Mouse (Mus musculus): ENCODE results near the gene Slc5a12. TPM values are rescaled to one million over a fixed set of nuclear protein-coding genes. Genes with fewer than 3 reads are reported as not detected.
A peak's percentile ranks its signal among the peaks of the same experiment; 100 is the strongest.

The Slc5a12 gene
- total RNA-seq (2015) = not detected in 2 replicates
- not detected in 2 replicates for total RNA-seq (2017)

GRCm38 (mm10) chr2:110596932-110597331 is at the start of gene Slc5a12:
Gene Slc5a12, plus strand, starts transcription at chr2:110597298.
- ATAC-seq (replicated peaks; ENCODE audit: poor library complexity) = no peak

GRCm38 (mm10) chr2:110556098-110556497 is 41.0 kb upstream of the Slc5a12 start:
- ATAC-seq (replicated peaks; ENCODE audit: poor library complexity) = no peak

GRCm38 (mm10) chr2:110562621-110563020 is 34.5 kb upstream of the Slc5a12 start:
- no peak for ATAC-seq (replicated peaks; ENCODE audit: poor library complexity)

- peak; percentile 76 for ATAC-seq (replicated peaks; ENCODE audit: poor library complexity)
Observed at GRCm38 (mm10) chr2:110564673-110565627, 32.1 kb upstream of the Slc5a12 start.

GRCm38 (mm10) chr2:110586692-110587091 is 10.4 kb upstream of the Slc5a12 start:
- ATAC-seq (replicated peaks; ENCODE audit: poor library complexity) = no peak

GRCm38 (mm10) chr2:110590007-110590406 is 7.1 kb upstream of the Slc5a12 start:
- no peak for ATAC-seq (replicated peaks; ENCODE audit: poor library complexity)

GRCm38 (mm10) chr2:110592276-110592675 is 4.8 kb upstream of the Slc5a12 start:
- no peak for ATAC-seq (replicated peaks; ENCODE audit: poor library complexity)

- ATAC-seq (replicated peaks; ENCODE audit: poor library complexity) = no peak
Observed at GRCm38 (mm10) chr2:110644358-110644757, 47.3 kb downstream of the Slc5a12 start.

- no peak for ATAC-seq (replicated peaks; ENCODE audit: poor library complexity)
Observed at GRCm38 (mm10) chr2:110644846-110645245, 47.7 kb downstream of the Slc5a12 start.

- no peak for ATAC-seq (replicated peaks; ENCODE audit: poor library complexity)
Observed at GRCm38 (mm10) chr2:110663329-110663728, 66.2 kb downstream of the Slc5a12 start.

GRCm38 (mm10) chr2:110671071-110671624 is 74.0 kb downstream of the Slc5a12 start:
- ATAC-seq (replicated peaks; ENCODE audit: poor library complexity) = no peak

Other genes with a start within 250 kb of the Slc5a12 start
- not detected in 2 replicates for gene Fibin, start 234.1 kb upstream of the Slc5a12 start, total RNA-seq (2015)
- not detected in 2 replicates for gene Fibin, start 234.1 kb upstream of the Slc5a12 start, total RNA-seq (2017)
- not detected in 2 replicates for gene Muc15, start 124.0 kb downstream of the Slc5a12 start, total RNA-seq (2015)
- not detected in 2 replicates for gene Muc15, start 124.0 kb downstream of the Slc5a12 start, total RNA-seq (2017)